Mouse (Mus musculus) liver, postnatal 0 days (tissue): ENCODE data around the gene Pmepa1. TPM values are rescaled to one million over a fixed set of nuclear protein-coding genes. Genes with fewer than 3 reads are reported as not detected.
A peak's percentile ranks its signal among the peaks of the same experiment; 100 is the strongest.

Source experiments
- ATAC-seq: fragments of 200-750 bp; cut with Nextera tagmentation; 2 replicates; pipeline ENCODE4 v1.8.0; 2017; ENCODE audit warnings: mild to moderate bottlenecking, moderate library complexity
- DNase-seq: peaks from one replicate; pipeline ENCODE4 v3.0.0-alpha.2; 2016
- H3K27ac ChIP-seq: fragments of 300-500 bp; sonication (generic); 2 replicates; pipeline ENCODE4 v1.5.1; 2014; ENCODE audit warnings: antibody characterized with exemption, moderate library complexity, mild to moderate bottlenecking, low read depth
- H3K27me3 ChIP-seq: fragments of 300-500 bp; sonication (generic); 2 replicates; pipeline ENCODE4 v1.6.1; 2014; ENCODE audit warnings: low read length, control low read depth, mixed read lengths; ENCODE audit not compliant: insufficient read depth
- H3K36me3 ChIP-seq: fragments of 300-500 bp; sonication (generic); replicated peaks from 2 replicates; pipeline ENCODE4 v1.6.1; 2014; ENCODE audit warnings: mild to moderate bottlenecking, control low read depth, low read length, moderate library complexity, mixed read lengths; ENCODE audit not compliant: insufficient read depth
- H3K4me1 ChIP-seq: fragments of 300-500 bp; sonication (generic); 2 replicates; pipeline ENCODE4 v1.6.1; 2014; ENCODE audit warnings: antibody characterized with exemption, mild to moderate bottlenecking, control low read depth; ENCODE audit not compliant: insufficient read depth
- H3K4me2 ChIP-seq: fragments of 300-500 bp; sonication (generic); 2 replicates; pipeline ENCODE4 v1.6.1; 2014; ENCODE audit warnings: low read depth, mild to moderate bottlenecking, low read length, moderate library complexity, mixed read lengths
- H3K4me3 ChIP-seq: fragments of 300-500 bp; sonication (generic); 2 replicates; pipeline ENCODE4 v1.5.1; 2014; ENCODE audit warnings: low read depth, low read length
- H3K9ac ChIP-seq: fragments of 300-500 bp; sonication (generic); replicated peaks from 2 replicates; pipeline ENCODE4 v1.6.1; 2014; ENCODE audit warnings: mild to moderate bottlenecking, moderate library complexity
- H3K9me3 ChIP-seq: fragments of 300-500 bp; sonication (generic); 2 replicates; pipeline ENCODE4 v1.6.1; 2016; ENCODE audit warnings: mild to moderate bottlenecking, control low read depth, low read length, mixed read lengths
- CTCF ChIP-seq: sonication (generic); IDR thresholded peaks from 2 replicates; pipeline ENCODE4 v1.5.1; 2016; ENCODE audit warnings: antibody characterized with exemption, low read depth
- EP300 ChIP-seq: IDR thresholded peaks from 2 replicates; pipeline ENCODE4 v1.6.1; 2016; ENCODE audit warnings: antibody characterized with exemption, low read depth, mild to moderate bottlenecking
- WGBS: fragments of 180-500 bp; shearing (Covaris S2); extraction: QIAGEN DNeasy Blood & Tissue Kit; methylation state at CpG from one replicate; pipeline ENCODE4 v1.1.7; 2014; ENCODE audit not compliant: insufficient replicate concordance; 5-methylcytosine and 5-hydroxymethylcytosine counted together
- polyA plus RNA-seq: library from polyadenylated mRNA; unstranded; fragments of >200 nt; fragmentation: Nextera tagmentation; extraction: Ambion mirVana; gene quantifications from 2 replicates; pipeline ENCODE4 v1.2.1, GENCODE M21; 2015

The Pmepa1 gene
- polyA plus RNA-seq, 1 experiment from 2014 or later = 0.36 TPM

DNA sequence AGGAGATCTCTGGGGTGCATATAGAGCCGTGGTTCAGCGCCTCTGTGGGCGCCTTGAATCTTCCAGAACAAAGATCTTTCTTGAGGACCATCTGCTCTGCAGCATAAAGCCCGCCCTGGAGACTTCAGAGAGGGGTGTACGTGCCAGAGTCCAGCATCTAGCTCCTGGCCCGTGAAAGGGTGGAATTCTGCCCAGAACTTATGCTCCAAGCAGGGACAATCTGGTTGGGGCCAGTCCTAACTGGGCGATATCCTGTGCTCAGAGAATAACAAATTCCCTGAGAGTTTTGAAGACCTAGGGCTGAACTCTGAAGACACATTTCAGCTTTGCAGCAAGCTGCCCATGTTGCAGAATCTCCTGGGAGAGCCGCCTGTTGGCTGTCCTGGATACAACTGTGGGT is 98.4 kb downstream of the Pmepa1 start:
- Histone ChIP-seq H3K27me3 (0 out of 2 replicates have a peak, but pooled peaks cover 4% of the 10 kb centered on the region), H3K4me1 (peaks cover 13% of the 10 kb centered on the region), H3K9me3 (0 out of 2 replicates have a peak, but pooled peaks cover 7% of the 10 kb centered on the region), H3K9ac (no peak overlapping the region), H3K4me3 (no peak overlapping the region), H3K27ac (no peak overlapping the region), H3K36me3 (no peaks in the 10 kb centered on the region), H3K4me2 (no peak overlapping the region)
- WGBS = 70% methylated on average over 8 of the region's 8 CpGs
- no peak for ATAC-seq
- TF ChIP-seq EP300 (no peak), CTCF (no peak)
- no peak for DNase-seq

DNA sequence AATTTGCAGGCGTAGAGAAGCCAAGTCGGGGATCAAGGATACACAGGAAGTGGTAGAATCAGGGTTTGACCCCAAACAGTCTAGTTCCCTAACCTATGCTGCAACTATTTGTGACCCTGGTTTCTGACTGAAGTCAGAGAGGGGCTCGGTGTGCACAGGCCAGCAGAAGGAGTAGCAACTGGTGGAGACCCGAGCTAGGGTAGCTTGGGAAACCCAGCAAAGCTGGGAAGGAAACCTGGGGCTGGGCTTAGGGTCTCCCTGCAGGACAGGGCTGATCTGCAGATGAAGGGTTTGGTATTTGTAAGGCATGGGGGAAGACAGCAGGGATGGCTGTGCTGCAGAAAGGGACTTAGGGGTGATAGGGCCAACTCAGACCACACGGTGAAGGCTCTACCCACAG is 98.9 kb downstream of the Pmepa1 start:
- DNase-seq (no peak), ATAC-seq (no peak)
- Histone ChIP-seq H3K27me3 (0 out of 2 replicates have a peak, but pooled peaks cover 4% of the 10 kb centered on the region), H3K4me3 (no peak overlapping the region), H3K4me2 (no peak overlapping the region), H3K9ac (no peak overlapping the region), H3K4me1 (peaks cover 18% of the 10 kb centered on the region), H3K27ac (no peak overlapping the region), H3K36me3 (no peaks in the 10 kb centered on the region), H3K9me3 (0 out of 2 replicates have a peak, but pooled peaks cover 7% of the 10 kb centered on the region)
- TF ChIP-seq CTCF = no peak
- 37% methylated on average over 5 of the region's 5 CpGs for WGBS

- DNase-seq = no peak
- Histone ChIP-seq H3K27me3 (0 out of 2 replicates have a peak, but pooled peaks cover 3% of the 10 kb centered on the region), H3K27ac (no peak overlapping the region), H3K4me1 (peaks cover 33% of the 10 kb centered on the region), H3K36me3 (no peaks in the 10 kb centered on the region), H3K4me3 (no peak overlapping the region), H3K9ac (no peak overlapping the region), H3K9me3 (0 out of 2 replicates have a peak, but pooled peaks cover 7% of the 10 kb centered on the region), H3K4me2 (no peak overlapping the region)
- TF ChIP-seq EP300 (no peak), CTCF (peak; percentile 48)
- ATAC-seq = no peak
- 85% methylated on average over 5 of the region's 5 CpGs for WGBS
Measured at GRCm38 (mm10) chr2:173175703-173176102, 100.6 kb downstream of the Pmepa1 start.

- Histone ChIP-seq H3K27ac (no peak overlapping the region), H3K9me3 (0 out of 2 replicates have a peak, but pooled peaks cover 7% of the 10 kb centered on the region), H3K4me3 (no peak overlapping the region), H3K27me3 (0 out of 2 replicates have a peak, but pooled peaks cover 3% of the 10 kb centered on the region), H3K4me2 (no peak overlapping the region), H3K9ac (no peak overlapping the region), H3K4me1 (peaks cover 33% of the 10 kb centered on the region), H3K36me3 (no peaks in the 10 kb centered on the region)
- ATAC-seq (no peak), DNase-seq (peak; percentile 11)
- 50% methylated on average over 1 of the region's 1 CpGs for WGBS
- TF ChIP-seq CTCF = no peak
- TF ChIP-seq EP300 = no peak
Measured at GRCm38 (mm10) chr2:173174569-173174968, 101.8 kb downstream of the Pmepa1 start.

Other genes with a start within 250 kb of the Pmepa1 start
- 0.21 and 0.25 TPM in 2 replicates for gene Ctcfl, start 157.0 kb downstream of the Pmepa1 start, polyA plus RNA-seq
- gene Pck1, start 123.5 kb downstream of the Pmepa1 start, polyA plus RNA-seq = 414 and 703 TPM in 2 replicates
- 4.9 and 6.7 TPM in 2 replicates for gene Zbp1, start 57.6 kb downstream of the Pmepa1 start, polyA plus RNA-seq
- gene 1700021F07Rik, start 246.1 kb upstream of the Pmepa1 start, polyA plus RNA-seq = not detected in 2 replicates